Mouse (Mus musculus): Measurements from ENCODE around the gene Jade1.

DNA sequence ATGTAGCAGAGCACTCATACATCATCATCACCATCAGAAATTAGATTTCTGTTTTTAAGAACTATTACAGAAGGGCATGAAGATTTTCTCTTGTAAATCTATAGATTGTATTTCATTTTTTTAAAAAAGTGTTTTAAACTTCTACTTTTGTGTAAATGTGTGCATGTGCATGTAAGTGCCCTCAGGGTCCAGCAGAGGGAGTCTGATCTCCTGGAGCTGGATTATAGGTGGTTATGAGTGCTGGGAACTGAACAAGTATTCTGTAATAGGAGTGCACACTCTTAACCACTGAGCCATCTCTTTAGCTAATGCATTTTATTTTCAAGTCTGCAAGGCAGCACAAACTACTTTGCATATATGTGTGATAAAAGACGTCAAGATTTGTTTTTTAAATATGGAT, 100.1 kb downstream of the Jade1 start:
- TF ChIP-seq CTCF (IDR thresholded peaks at IDR 0.05; ENCODE audit: borderline replicate concordance, insufficient read depth, low read length) (no peak), POLR2A (IDR thresholded peaks at IDR 0.05; ENCODE audit: low read depth, low read length) (no peak)
